Mouse (Mus musculus) ES-CJ7 (cell line): ENCODE measurements around the gene Hpd.

ENCODE experiments used
- DNase-seq: peaks from one replicate; pipeline ENCODE4 v3.0.0; 2011; ENCODE audit warnings: low read depth, low spot score

Hpd gene

GRCm38 (mm10) chr5:123135471-123136360 lies 46.8 kb downstream of the Hpd start:
- DNase-seq, result peak; percentile 97

DNA sequence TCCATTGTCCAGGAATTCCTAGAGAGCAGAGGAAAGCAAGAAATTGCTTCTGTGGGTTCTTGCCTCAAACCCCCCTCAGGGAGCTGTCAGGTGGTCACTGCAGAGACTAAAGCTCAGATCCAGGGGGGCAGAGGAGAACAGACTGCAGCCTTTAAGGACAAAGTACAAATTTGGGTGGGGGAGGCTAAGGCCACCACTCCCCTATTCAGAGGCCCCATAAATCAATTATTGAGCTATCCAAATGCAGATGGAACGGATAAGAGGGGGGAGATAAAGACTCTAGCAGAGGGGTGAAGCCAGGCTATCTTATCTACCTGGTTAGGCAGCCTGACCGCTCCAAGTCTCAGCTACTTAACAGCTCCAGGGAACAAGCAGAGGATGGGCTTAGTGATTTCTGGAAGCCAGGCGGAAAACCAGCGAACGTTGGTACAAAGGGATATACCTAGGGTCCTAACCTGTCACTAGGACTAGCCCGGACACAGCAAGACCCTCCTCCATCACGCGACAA lies 47.6 kb downstream of the Hpd start:
- DNase-seq, result peak; percentile 96

DNA sequence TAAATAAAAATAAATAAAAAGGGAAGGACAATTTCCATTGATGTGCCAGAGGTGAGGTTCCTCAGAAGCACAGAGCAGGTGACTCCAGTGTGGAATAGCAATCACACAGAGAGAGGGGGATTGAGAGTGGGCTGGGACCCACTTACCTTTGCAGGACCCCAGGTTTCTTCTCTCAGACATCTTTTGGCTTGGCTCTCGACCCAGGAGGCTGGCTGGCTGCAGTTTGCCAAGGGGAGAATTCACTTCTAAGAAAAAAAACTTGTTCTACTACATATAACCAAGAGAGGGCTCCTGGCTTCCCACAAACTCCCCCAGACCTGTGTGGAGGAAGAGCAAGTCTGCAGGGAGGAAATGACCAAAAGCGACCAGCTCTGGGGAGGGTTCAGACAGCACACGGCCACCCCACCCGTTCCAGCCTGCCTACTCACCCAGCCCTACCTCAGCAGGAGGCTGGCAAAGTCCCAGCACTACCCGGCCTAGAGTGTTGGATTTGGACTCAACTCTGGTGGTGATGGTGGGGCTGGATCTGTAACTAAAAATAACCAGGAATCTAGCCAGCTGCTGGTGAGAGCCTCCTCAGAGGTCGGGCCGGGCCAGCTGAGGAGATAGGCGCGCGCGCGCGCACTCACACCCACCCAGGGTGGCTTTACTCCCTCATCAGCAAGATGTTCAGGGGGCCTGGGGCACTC lies 48.2 kb downstream of the Hpd start:
- no peak for DNase-seq

- DNase-seq, result peak; percentile 63
These were observed 48.8 kb downstream of the Hpd start for GRCm38 (mm10) chr5:123133784-123134143.

DNA sequence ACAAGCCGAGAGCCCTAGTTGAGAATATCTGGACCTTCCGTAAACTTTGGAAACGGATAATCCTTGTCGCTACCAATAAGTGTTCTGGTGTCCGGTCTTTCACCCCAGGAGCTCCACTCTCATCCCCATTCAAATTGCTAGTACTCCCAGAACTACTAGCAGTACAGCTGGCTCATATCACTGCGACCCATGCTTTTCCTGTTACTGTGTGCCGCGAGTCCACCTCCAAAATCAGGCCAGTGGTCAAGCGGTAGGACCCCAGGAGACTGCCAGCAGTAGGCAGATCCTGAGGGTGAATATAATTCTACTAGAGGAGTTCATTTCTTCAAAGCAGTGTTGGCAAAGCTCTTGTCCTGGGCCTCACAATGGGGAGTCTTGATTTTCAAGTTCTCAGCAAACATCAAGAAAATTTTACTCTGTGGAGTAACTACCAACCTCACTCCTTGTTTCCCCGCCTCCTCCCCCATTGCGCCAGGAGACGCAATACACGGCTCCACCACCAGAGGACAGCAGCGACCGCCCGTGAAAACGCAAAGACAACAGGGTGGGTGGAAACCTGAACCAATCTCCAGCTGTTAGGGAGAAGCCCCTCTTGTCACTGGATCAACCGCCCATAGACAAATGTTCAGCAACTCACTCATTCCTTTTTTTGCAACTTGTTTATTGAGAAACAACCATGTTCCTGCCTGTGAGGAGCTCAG lies 49.3 kb downstream of the Hpd start:
- DNase-seq, result peak; percentile 89

DNA sequence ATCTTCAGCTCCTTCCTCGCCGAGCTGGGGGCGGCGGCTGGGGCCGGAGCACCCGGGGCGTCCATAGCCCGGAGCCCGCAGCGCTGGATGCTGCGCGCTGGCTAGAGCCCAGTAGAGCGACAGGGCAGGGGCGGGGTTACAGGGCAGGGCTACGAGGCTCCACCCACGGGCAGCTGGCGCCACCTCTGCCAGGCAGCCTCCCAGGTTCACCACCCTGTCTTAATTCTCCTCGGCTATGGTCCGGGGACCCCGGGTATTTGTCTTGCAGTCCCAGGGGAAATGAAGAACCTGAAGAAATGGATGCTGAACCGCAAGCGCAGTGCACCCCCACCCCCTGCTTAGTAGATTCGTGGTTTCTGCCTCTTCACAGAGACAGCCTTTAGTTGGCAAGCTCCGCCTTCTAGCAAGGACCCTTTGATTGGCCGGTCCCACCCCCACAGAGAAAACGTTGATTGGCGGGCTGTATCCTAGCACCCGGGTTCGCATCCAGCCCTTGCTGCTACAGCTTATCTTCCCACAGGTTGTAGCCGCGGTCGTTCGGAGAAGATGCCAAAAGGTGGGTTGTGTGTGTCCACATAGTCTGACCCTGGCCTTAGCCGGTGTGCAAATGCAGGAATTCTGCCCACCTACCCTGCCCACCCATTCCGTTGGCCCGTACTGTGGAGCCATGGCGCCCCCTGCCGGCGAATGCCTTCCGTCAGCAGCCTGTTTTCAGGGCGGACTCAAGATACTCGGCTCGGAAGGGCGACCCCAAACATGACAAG lies 50.0 kb downstream of the Hpd start, which contains the start of gene Rhof:
Gene Rhof, minus strand, starts transcription at position 385 of the 764 bp plus-strand sequence.
- peak; percentile 92 for DNase-seq

DNA sequence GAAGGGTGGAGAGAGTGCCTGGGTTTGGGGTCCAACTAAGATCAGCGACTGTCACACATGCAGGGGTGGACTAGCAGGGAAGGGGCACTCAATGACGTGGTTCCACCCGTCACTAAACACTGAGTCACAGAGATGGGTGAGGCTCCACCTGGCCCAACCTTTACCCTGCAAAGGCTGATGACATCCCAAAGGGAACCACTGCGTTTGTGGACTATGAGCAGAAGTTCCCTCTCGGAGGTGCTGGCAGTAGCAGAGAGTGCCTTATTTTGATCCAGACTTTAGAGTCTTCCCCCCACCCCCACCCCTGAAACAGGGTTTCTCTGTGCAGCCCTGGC lies 51.7 kb downstream of the Hpd start:
- DNase-seq, result no peak

DNA sequence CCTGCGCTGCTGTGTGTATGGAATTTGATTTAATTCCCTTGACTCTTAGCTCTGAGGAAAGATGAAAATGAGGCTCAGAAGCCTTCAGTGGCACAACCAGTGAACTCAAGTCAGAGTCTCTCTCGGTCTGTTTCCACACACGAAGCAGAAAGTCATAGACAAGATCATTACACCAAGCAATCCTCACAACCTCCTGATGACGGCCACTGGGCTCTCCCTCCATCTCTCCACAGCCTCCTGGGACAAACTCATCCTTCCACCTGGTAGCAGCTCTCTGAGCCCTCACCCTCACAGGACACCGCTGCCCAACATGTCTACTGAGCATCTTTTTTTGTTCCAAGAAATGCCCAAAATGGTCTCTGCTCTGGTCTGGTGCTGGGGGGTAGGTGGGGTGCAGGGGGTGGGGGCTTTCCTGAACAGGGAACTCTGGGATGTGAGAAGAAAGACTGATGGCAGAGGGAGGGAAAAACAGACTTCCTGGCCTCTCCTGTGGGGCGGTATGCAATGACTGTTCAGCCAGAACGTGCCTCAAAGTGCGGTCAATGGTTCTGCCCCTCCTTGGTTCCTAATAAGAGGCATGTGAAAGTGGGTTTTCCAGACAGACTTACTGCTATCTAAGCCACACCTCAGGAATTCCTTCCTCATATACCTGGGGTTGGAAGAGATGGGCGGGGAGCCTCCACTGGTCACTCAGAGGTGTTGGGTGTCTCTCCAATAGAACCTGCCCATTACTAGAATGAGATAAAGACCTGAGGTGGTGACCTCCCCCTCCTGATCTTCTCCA lies 52.3 kb downstream of the Hpd start:
- DNase-seq, result no peak

DNA sequence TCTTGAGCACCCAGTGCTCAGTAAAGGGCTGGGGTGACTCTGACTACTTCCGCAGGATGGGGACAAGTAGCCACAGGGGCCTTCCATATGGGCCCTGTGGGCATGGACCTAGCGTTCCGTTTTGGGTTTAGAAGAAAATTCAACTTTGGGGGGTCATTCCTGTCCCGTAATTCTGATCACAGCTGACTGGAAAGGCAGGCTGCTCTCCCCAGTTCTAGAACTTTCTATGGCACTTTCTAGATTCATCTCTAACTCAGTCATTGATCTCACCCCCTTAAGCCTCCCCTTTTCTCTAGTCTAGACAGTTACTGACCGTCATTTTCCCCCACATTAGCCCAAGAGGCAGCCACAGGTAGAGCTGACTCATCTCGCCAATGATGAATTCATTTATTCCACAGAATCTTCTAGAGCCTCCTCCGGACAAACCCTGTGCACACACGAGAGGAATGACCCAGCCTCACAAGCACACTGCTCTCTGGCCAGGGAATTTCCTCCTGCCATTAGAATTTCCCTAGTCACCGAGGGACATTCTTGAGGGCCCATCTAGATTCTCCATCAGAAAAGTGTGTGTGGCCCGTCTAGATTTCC lies 53.3 kb downstream of the Hpd start:
- DNase-seq, result no peak

DNA sequence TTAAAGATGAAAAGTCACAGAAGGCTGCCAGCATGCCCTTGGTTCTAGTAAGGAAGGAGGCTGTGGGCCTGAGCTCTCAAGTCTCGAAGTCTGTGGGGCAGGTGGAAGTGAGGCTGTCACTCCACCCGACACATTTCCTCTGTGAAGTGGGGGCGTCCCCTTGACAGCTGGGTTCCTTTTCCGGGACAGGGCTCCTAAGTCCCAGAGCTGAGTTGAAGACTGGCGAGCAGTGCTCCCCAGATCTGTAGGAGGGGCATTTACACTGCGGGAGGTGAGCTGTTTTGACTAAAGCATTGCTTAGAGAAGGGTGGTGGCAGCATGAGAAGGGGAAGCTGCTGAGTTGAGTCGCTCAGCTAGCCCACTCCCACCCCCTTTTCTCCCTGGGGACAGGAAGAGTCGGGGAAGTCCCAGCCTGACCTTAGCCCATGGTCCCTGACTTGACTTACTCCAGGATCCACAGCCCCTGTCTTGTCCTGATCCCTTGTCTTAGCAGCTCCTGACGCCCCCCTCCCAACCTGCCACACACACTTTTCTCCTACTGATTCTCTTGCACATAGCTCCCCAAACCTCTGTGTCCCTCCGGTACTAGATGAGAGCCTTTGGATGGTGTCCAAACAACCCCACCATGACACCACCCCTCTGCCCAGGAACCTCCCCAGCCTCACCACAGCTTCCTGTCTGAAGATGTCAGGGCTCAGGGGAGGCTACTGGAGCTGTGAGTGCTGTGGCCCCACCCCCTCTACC lies 53.9 kb downstream of the Hpd start:
- DNase-seq, result no peak

- DNase-seq, result no peak
These were observed 55.5 kb downstream of the Hpd start for GRCm38 (mm10) chr5:123127031-123127430.

- no peak for DNase-seq
These were observed 56.7 kb downstream of the Hpd start for GRCm38 (mm10) chr5:123125638-123126406.

- DNase-seq, result no peak
These were observed 57.4 kb downstream of the Hpd start for GRCm38 (mm10) chr5:123125105-123125504.

GRCm38 (mm10) chr5:123122181-123122580 lies 60.3 kb downstream of the Hpd start:
- peak; percentile 74 for DNase-seq
